Mouse (Mus musculus) CH12F3 (cell line): ENCODE measurements at regions not wholly inside any gene's neighbourhood (a gene's known extent, or its start where the extent isn't known, plus 50 kb on each side); places are given as distances from the start of the nearest gene placed in this dataset.

Experiments used
- in situ Hi-C: fragments of 300-500 bp; cut with MboI; formaldehyde crosslinking; loops from 2 replicates; pipeline ENCODE4 v1.14.3; 2020; ENCODE audit warnings: low sequenced_read_pairs

- in situ Hi-C loops: loop anchor here (25.0 kb wide), 2 partner anchors 233 to 583 kb away; partner anchors contain the start of genes Mecr and Ptpru
These were observed 310.5 kb downstream of the Matn1 start for GRCm38 (mm10) chr4:131254691-131255090.

GRCm38 (mm10) chr4:131261236-131261635 is 317.1 kb downstream of the Matn1 start:
- in situ Hi-C loops: loop anchor here (25.0 kb wide), 2 partner anchors 226 to 576 kb away; partner anchors contain the start of genes Mecr and Ptpru

- in situ Hi-C loops: loop anchor here (25.0 kb wide), 2 partner anchors 224 to 574 kb away; partner anchors contain the start of genes Mecr and Ptpru
These were observed 318.7 kb downstream of the Matn1 start for GRCm38 (mm10) chr4:131262909-131263308.

GRCm38 (mm10) chr4:131266764-131267163 is 322.6 kb downstream of the Matn1 start:
- in situ Hi-C loops: loop anchor here (25.0 kb wide), 2 partner anchors 221 to 571 kb away; partner anchors contain the start of genes Mecr and Ptpru

GRCm38 (mm10) chr4:131267760-131268159 is 323.6 kb downstream of the Matn1 start:
- in situ Hi-C loops: loop anchor here (25.0 kb wide), 2 partner anchors 220 to 570 kb away; partner anchors contain the start of genes Mecr and Ptpru

GRCm38 (mm10) chr4:131270192-131270591 is 326.0 kb downstream of the Matn1 start:
- in situ Hi-C loops: loop anchor here (25.0 kb wide), 2 partner anchors 217 to 567 kb away; partner anchors contain the start of genes Mecr and Ptpru

- in situ Hi-C loops: loop anchor here (25.0 kb wide), 2 partner anchors 215 to 565 kb away; partner anchors contain the start of genes Mecr and Ptpru
These were observed 327.9 kb downstream of the Matn1 start for GRCm38 (mm10) chr4:131272060-131272459.

GRCm38 (mm10) chr4:131293560-131293959 is 349.4 kb downstream of the Matn1 start:
- in situ Hi-C loops: no loop called here

- in situ Hi-C loops: no loop called here
These were observed 354.0 kb downstream of the Matn1 start for GRCm38 (mm10) chr4:131298011-131298674.

GRCm38 (mm10) chr4:131303936-131304335 is 359.8 kb downstream of the Matn1 start:
- in situ Hi-C loops: no loop called here

- in situ Hi-C loops: no loop called here
These were observed 360.2 kb downstream of the Matn1 start for GRCm38 (mm10) chr4:131304361-131304777.

GRCm38 (mm10) chr4:131314231-131314630 is 370.0 kb downstream of the Matn1 start:
- in situ Hi-C loops: no loop called here

GRCm38 (mm10) chr4:131316041-131316440 is 371.9 kb downstream of the Matn1 start:
- in situ Hi-C loops: no loop called here

- in situ Hi-C loops: no loop called here
These were observed 378.1 kb downstream of the Matn1 start for GRCm38 (mm10) chr4:131322323-131322722.

GRCm38 (mm10) chr4:131324486-131324885 is 380.3 kb downstream of the Matn1 start:
- in situ Hi-C loops: no loop called here

- in situ Hi-C loops: no loop called here
These were observed 381.0 kb downstream of the Matn1 start for GRCm38 (mm10) chr4:131325200-131325599.

- in situ Hi-C loops: no loop called here
These were observed 381.4 kb downstream of the Matn1 start for GRCm38 (mm10) chr4:131325609-131326008.

- in situ Hi-C loops: no loop called here
These were observed 385.2 kb downstream of the Matn1 start for GRCm38 (mm10) chr4:131329398-131329797.

- in situ Hi-C loops: no loop called here
These were observed 387.5 kb downstream of the Matn1 start for GRCm38 (mm10) chr4:131331646-131332045.

- in situ Hi-C loops: no loop called here
These were observed 392.6 kb downstream of the Matn1 start for GRCm38 (mm10) chr4:131336801-131337200.

- in situ Hi-C loops: no loop called here
These were observed 397.0 kb downstream of the Matn1 start for GRCm38 (mm10) chr4:131340993-131341695.

- in situ Hi-C loops: no loop called here
These were observed 402.5 kb downstream of the Matn1 start for GRCm38 (mm10) chr4:131346727-131347126.
